Mouse (Mus musculus): ENCODE measurements at regions not wholly inside any gene's neighbourhood (a gene's known extent, or its start where the extent isn't known, plus 50 kb on each side); places are given as distances from the start of the nearest gene placed in this dataset.

GRCm38 (mm10) chr11:31721908-31722307, 50.2 kb upstream of the Bod1 start:
- H3K4me1 ChIP-seq (replicated peaks; ENCODE audit: control insufficient read depth, insufficient read depth, low read length): no peaks in the 10 kb centered on the region
- H3K9me3 ChIP-seq (ENCODE audit: control insufficient read depth, low read length): no peaks in the 10 kb centered on the region
- ATAC-seq (ENCODE audit: low FRiP score): no peak
- no peak for DNase-seq (ENCODE audit: low spot score)
- H3K4me2 ChIP-seq (replicated peaks): no peak overlapping the region
- no peak overlapping the region for H3K9ac ChIP-seq
- WGBS: 66% methylated on average over 3 of the region's 3 CpGs
- no peak overlapping the region for H3K4me3 ChIP-seq (replicated peaks; ENCODE audit: low read length)
- H3K27ac ChIP-seq: no peak overlapping the region
- no peaks in the 10 kb centered on the region for H3K27me3 ChIP-seq (ENCODE audit: control insufficient read depth, insufficient read depth, low read length)
- no peaks in the 10 kb centered on the region for H3K36me3 ChIP-seq (replicated peaks; ENCODE audit: control insufficient read depth, insufficient read depth)

- ATAC-seq (ENCODE audit: low FRiP score): no peak
Measured at GRCm38 (mm10) chr11:31724506-31724905, 52.8 kb upstream of the Bod1 start.

GRCm38 (mm10) chr11:31725936-31726647, 54.4 kb upstream of the Bod1 start:
- H3K27me3 ChIP-seq (ENCODE audit: control insufficient read depth, insufficient read depth, low read length): no peaks in the 10 kb centered on the region
- WGBS: 81% methylated on average over 15 of the region's 15 CpGs
- ATAC-seq (ENCODE audit: low FRiP score) (no peak), DNase-seq (ENCODE audit: low spot score) (no peak)
- H3K9ac ChIP-seq: no peak overlapping the region; the same call in 1 of the 2 replicates
- H3K9me3 ChIP-seq (ENCODE audit: control insufficient read depth, low read length): no peaks in the 10 kb centered on the region
- no peak overlapping the region for H3K27ac ChIP-seq
- H3K4me1 ChIP-seq (replicated peaks; ENCODE audit: control insufficient read depth, insufficient read depth, low read length): peaks cover 5% of the 10 kb centered on the region; the same call in 1 of the 2 replicates
- no peak overlapping the region for H3K4me3 ChIP-seq (replicated peaks; ENCODE audit: low read length)
- no peak overlapping the region for H3K4me2 ChIP-seq (replicated peaks)
- no peaks in the 10 kb centered on the region for H3K36me3 ChIP-seq (replicated peaks; ENCODE audit: control insufficient read depth, insufficient read depth)

More at GRCm38 (mm10) chr11:31724506-31724905, 52.8 kb upstream of the Bod1 start:
- H3K4me1 ChIP-seq (replicated peaks; ENCODE audit: control insufficient read depth, insufficient read depth, low read length): no peaks in the 10 kb centered on the region
- H3K4me2 ChIP-seq (replicated peaks): no peak overlapping the region
- no peaks in the 10 kb centered on the region for H3K27me3 ChIP-seq (ENCODE audit: control insufficient read depth, insufficient read depth, low read length)
- H3K9ac ChIP-seq: no peak overlapping the region
- WGBS: 64% methylated on average over 1 of the region's 1 CpGs
- DNase-seq (ENCODE audit: low spot score): no peak
- no peak overlapping the region for H3K27ac ChIP-seq
- H3K36me3 ChIP-seq (replicated peaks; ENCODE audit: control insufficient read depth, insufficient read depth): no peaks in the 10 kb centered on the region
- no peaks in the 10 kb centered on the region for H3K9me3 ChIP-seq (ENCODE audit: control insufficient read depth, low read length)
- H3K4me3 ChIP-seq (replicated peaks; ENCODE audit: low read length): no peak overlapping the region

- WGBS: 87% methylated on average over 8 of the region's 8 CpGs
- no peak for DNase-seq (ENCODE audit: low spot score)
- no peak overlapping the region for H3K4me2 ChIP-seq (replicated peaks)
Measured at GRCm38 (mm10) chr11:31727289-31727688, 55.6 kb upstream of the Bod1 start.

GRCm38 (mm10) chr11:31729728-31730127, 58.0 kb upstream of the Bod1 start:
- no peaks in the 10 kb centered on the region for H3K36me3 ChIP-seq (replicated peaks; ENCODE audit: control insufficient read depth, insufficient read depth)
- DNase-seq (ENCODE audit: low spot score) (no peak), ATAC-seq (ENCODE audit: low FRiP score) (no peak)
- peaks cover 22% of the 10 kb centered on the region for H3K4me1 ChIP-seq (replicated peaks; ENCODE audit: control insufficient read depth, insufficient read depth, low read length)
- H3K4me3 ChIP-seq (replicated peaks; ENCODE audit: low read length): no peak overlapping the region
- 77% methylated on average over 3 of the region's 3 CpGs for WGBS
- no peaks in the 10 kb centered on the region for H3K9me3 ChIP-seq (ENCODE audit: control insufficient read depth, low read length)
- no peak overlapping the region for H3K4me2 ChIP-seq (replicated peaks)
- H3K27me3 ChIP-seq (ENCODE audit: control insufficient read depth, insufficient read depth, low read length): no peaks in the 10 kb centered on the region
- H3K27ac ChIP-seq: 0 out of 2 replicates have a peak overlapping the region, but pooled peaks have one; percentile 39
- H3K9ac ChIP-seq: no peak overlapping the region

More at GRCm38 (mm10) chr11:31727289-31727688, 55.6 kb upstream of the Bod1 start:
- H3K27me3 ChIP-seq (ENCODE audit: control insufficient read depth, insufficient read depth, low read length): no peaks in the 10 kb centered on the region
- H3K36me3 ChIP-seq (replicated peaks; ENCODE audit: control insufficient read depth, insufficient read depth): no peaks in the 10 kb centered on the region
- no peak overlapping the region for H3K27ac ChIP-seq
- no peak overlapping the region for H3K9ac ChIP-seq
- no peaks in the 10 kb centered on the region for H3K9me3 ChIP-seq (ENCODE audit: control insufficient read depth, low read length)
- ATAC-seq (ENCODE audit: low FRiP score): no peak
- no peak overlapping the region for H3K4me3 ChIP-seq (replicated peaks; ENCODE audit: low read length)
- peaks cover 5% of the 10 kb centered on the region; the same call in 1 of the 2 replicates for H3K4me1 ChIP-seq (replicated peaks; ENCODE audit: control insufficient read depth, insufficient read depth, low read length)

- WGBS: 80% methylated on average over 4 of the region's 4 CpGs
- Histone ChIP-seq H3K9ac (no peak overlapping the region), H3K27ac (0 out of 2 replicates have a peak overlapping the region, but pooled peaks have one; percentile 39), H3K4me2 (replicated peaks) (no peak overlapping the region), H3K4me1 (replicated peaks; ENCODE audit: control insufficient read depth, insufficient read depth, low read length) (peaks cover 23% of the 10 kb centered on the region), H3K36me3 (replicated peaks; ENCODE audit: control insufficient read depth, insufficient read depth) (no peaks in the 10 kb centered on the region), H3K9me3 (ENCODE audit: control insufficient read depth, low read length) (no peaks in the 10 kb centered on the region), H3K4me3 (replicated peaks; ENCODE audit: low read length) (no peak overlapping the region), H3K27me3 (ENCODE audit: control insufficient read depth, insufficient read depth, low read length) (no peaks in the 10 kb centered on the region)
- ATAC-seq (ENCODE audit: low FRiP score): no peak
- no peak for DNase-seq (ENCODE audit: low spot score)
Measured at GRCm38 (mm10) chr11:31730181-31730580, 58.5 kb upstream of the Bod1 start.

DNA sequence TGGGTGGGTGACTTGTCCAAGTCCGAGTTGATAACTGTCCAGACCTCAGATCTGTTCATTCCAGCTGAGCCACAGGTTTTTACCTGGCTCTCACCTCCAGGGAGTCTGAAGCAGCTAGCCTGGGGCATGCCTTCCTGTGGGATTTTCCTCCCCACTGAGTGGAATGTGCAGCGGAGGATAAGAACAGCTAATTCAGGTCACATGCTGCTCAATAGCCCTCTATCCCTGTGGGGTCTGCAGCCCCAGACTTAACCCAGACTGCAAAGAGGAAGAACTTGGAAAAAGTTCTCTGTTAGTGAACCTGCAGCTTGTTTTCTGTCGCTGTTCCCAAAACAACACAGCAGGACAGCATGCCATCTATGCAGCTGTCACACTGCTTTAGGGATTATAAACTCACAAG, 59.0 kb upstream of the Bod1 start:
- H3K36me3 ChIP-seq (replicated peaks; ENCODE audit: control insufficient read depth, insufficient read depth): no peaks in the 10 kb centered on the region
- 34% methylated on average over 3 of the region's 3 CpGs for WGBS
- H3K4me3 ChIP-seq (replicated peaks; ENCODE audit: low read length): no peak overlapping the region
- H3K4me2 ChIP-seq (replicated peaks): no peak overlapping the region
- no peaks in the 10 kb centered on the region for H3K27me3 ChIP-seq (ENCODE audit: control insufficient read depth, insufficient read depth, low read length)
- ATAC-seq (ENCODE audit: low FRiP score): no peak
- DNase-seq (ENCODE audit: low spot score): no peak
- no peak overlapping the region for H3K9ac ChIP-seq
- peaks cover 23% of the 10 kb centered on the region for H3K4me1 ChIP-seq (replicated peaks; ENCODE audit: control insufficient read depth, insufficient read depth, low read length)
- H3K9me3 ChIP-seq (ENCODE audit: control insufficient read depth, low read length): no peaks in the 10 kb centered on the region
- no peak overlapping the region for H3K27ac ChIP-seq

DNA sequence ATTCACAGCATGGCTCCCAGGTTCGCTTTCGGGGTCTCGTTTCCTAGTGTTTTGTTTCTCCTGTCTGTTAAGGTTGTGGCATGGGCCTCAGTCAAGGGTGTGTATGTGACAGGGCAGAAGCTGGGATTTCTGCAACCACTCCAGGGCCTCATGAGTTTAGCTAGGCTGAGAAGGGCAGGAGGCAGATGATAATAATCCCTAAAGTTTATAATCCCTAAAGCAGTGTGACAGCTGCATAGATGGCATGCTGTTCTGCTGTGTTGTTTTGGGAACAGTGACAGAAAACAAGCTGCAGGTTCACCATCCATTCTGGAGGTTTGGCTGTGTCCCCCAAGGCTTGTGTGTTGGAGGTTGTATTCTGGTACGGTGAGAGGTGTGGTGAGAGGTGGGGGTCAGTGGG, 59.8 kb upstream of the Bod1 start:
- ATAC-seq (ENCODE audit: low FRiP score) (no peak), DNase-seq (ENCODE audit: low spot score) (no peak)
- 60% methylated on average over 4 of the region's 4 CpGs for WGBS
- Histone ChIP-seq H3K4me2 (replicated peaks) (no peak overlapping the region), H3K9me3 (ENCODE audit: control insufficient read depth, low read length) (no peaks in the 10 kb centered on the region), H3K27ac (no peak overlapping the region), H3K4me1 (replicated peaks; ENCODE audit: control insufficient read depth, insufficient read depth, low read length) (peaks cover 23% of the 10 kb centered on the region), H3K36me3 (replicated peaks; ENCODE audit: control insufficient read depth, insufficient read depth) (no peaks in the 10 kb centered on the region), H3K27me3 (ENCODE audit: control insufficient read depth, insufficient read depth, low read length) (no peaks in the 10 kb centered on the region), H3K9ac (no peak overlapping the region), H3K4me3 (replicated peaks; ENCODE audit: low read length) (no peak overlapping the region)

- no peaks in the 10 kb centered on the region for H3K36me3 ChIP-seq (replicated peaks; ENCODE audit: control insufficient read depth, insufficient read depth)
- H3K4me2 ChIP-seq (replicated peaks): no peak overlapping the region
- H3K27me3 ChIP-seq (ENCODE audit: control insufficient read depth, insufficient read depth, low read length): no peaks in the 10 kb centered on the region
- no peak overlapping the region for H3K4me3 ChIP-seq (replicated peaks; ENCODE audit: low read length)
- no peak overlapping the region for H3K9ac ChIP-seq
- DNase-seq (ENCODE audit: low spot score): no peak
- H3K27ac ChIP-seq: no peak overlapping the region
- ATAC-seq (ENCODE audit: low FRiP score): no peak
- peaks cover 23% of the 10 kb centered on the region for H3K4me1 ChIP-seq (replicated peaks; ENCODE audit: control insufficient read depth, insufficient read depth, low read length)
- no peaks in the 10 kb centered on the region for H3K9me3 ChIP-seq (ENCODE audit: control insufficient read depth, low read length)
- WGBS: 72% methylated on average over 3 of the region's 3 CpGs
Measured at GRCm38 (mm10) chr11:31732342-31732741, 60.7 kb upstream of the Bod1 start.

All from hindbrain, embryonic 14.5 days (tissue).